ENCODE assay signal across 17 mouse cellular contexts in the genomic region with DNA sequence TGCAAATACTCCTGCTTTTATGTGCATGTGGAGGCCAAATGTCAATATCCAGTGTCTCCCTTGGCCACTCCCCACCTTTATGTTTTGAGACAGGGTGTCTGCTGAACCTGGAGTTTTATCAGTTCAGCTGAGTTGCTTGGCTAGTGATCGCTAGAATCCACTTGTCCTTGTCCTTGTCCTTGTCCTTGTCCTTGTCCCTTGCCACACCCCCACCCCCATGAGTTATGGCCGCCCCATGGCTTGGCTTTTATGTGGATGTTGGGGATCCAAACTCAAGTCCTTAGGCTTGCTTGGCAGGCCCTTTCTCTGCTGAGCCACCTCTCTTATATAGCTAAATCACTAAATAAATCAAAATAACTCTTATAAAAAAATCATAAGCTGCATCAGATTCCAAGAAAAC. TPM values are rescaled to one million over a fixed set of nuclear protein-coding genes. Genes with fewer than 3 reads are reported as not detected.
DNase-seq lines count a peak whose midpoint lies in the region; ATAC-seq and TF ChIP-seq lines count a peak whose summit lies in the region.
"Had no signal": no experiment of that assay in that cellular context is flagged by ENCODE, and none has a peak within 500 bp of the region (broad histone marks: within the 10 kb centered on the region; RNA-seq: fewer than 3 reads in every experiment).

No protein-coding gene starts in this region.

- TF ChIP-seq CTCF in layer of hippocampus, adult 2 months (conservative IDR thresholded peaks at IDR 0.05), result no peak

- H3K36me3 ChIP-seq in embryonic facial prominence, embryonic 14.5 days (ENCODE audit: control insufficient read depth, insufficient read depth, low read length), result peaks cover 11% of the 10 kb centered on the region
- H3K36me3 ChIP-seq in stomach, embryonic 15.5 days, result 0 out of 2 replicates have a peak, but pooled peaks cover 9% of the 10 kb centered on the region

- peak overlapping the region; percentile 62; the same call in 1 of the 2 replicates for H3K27ac ChIP-seq in layer of hippocampus, adult 2 months
- H3K27ac ChIP-seq in embryonic facial prominence, embryonic 14.5 days (replicated peaks; ENCODE audit: low read depth, low read length), result peak overlapping the region; percentile 33; the same call in 1 of the 2 replicates
- peak overlapping the region; percentile 74 for H3K27ac ChIP-seq in stomach, embryonic 15.5 days
- H3K27ac ChIP-seq: kidney, postnatal 0 days; limb, embryonic 13.5 days had no signal

- DNase-seq in adrenal gland, adult (ENCODE audit: inconsistent age in 2 of 2, low spot score in 1 of 2), result peak; percentile 84 to 92
- no peak for DNase-seq in adrenal gland, adult 18-20 months (ENCODE audit: low spot score in 2 of 2)
- DNase-seq in layer of hippocampus, adult 2 months (ENCODE audit: low spot score in 2 of 2), result no peak
- no peak for DNase-seq in layer of hippocampus, adult 8-10 months (ENCODE audit: low spot score in 2 of 2)
- no peak for DNase-seq in embryonic facial prominence, embryonic 14.5 days (ENCODE audit: low spot score)
- no peak for DNase-seq in thymus, postnatal 4 days
- no peak for DNase-seq in urinary bladder, postnatal 36 days (ENCODE audit: low spot score in 2 of 2)
- DNase-seq: cerebellum, postnatal 14 days; heart, adult 11 months; kidney, adult 11 months; lung, postnatal 4 days; right cerebral cortex, postnatal 4 days had no signal

- H3K4me1 ChIP-seq in embryonic facial prominence, embryonic 14.5 days (ENCODE audit: control insufficient read depth, insufficient read depth, low read length), result peaks cover 4% of the 10 kb centered on the region
- peaks cover 35% of the 10 kb centered on the region for H3K4me1 ChIP-seq in stomach, embryonic 15.5 days

- no peaks in the 10 kb centered on the region for H3K27me3 ChIP-seq in embryonic facial prominence, embryonic 14.5 days (replicated peaks; ENCODE audit: control insufficient read depth, insufficient read depth, low read length)
- H3K27me3 ChIP-seq in stomach, embryonic 15.5 days (replicated peaks), result no peaks in the 10 kb centered on the region
- H3K27me3 ChIP-seq: forebrain, embryonic 15.5 days; limb, embryonic 13.5 days had no signal

- no peak overlapping the region for H3K4me3 ChIP-seq in layer of hippocampus, adult 2 months
- no peak overlapping the region for H3K4me3 ChIP-seq in embryonic facial prominence, embryonic 14.5 days (ENCODE audit: low read depth, low read length)
- no peak overlapping the region for H3K4me3 ChIP-seq in stomach, embryonic 15.5 days (replicated peaks)
- H3K4me3 ChIP-seq: forebrain, embryonic 15.5 days; limb, embryonic 13.5 days had no signal

- no peak overlapping the region for H3K4me2 ChIP-seq in embryonic facial prominence, embryonic 14.5 days (ENCODE audit: low read depth, low read length)
- H3K4me2 ChIP-seq in stomach, embryonic 15.5 days, result no peak overlapping the region
- H3K4me2 ChIP-seq: forebrain, embryonic 15.5 days; limb, embryonic 13.5 days; midbrain, embryonic 11.5 days had no signal

- no peak overlapping the region for H3K9ac ChIP-seq in embryonic facial prominence, embryonic 14.5 days (ENCODE audit: low read depth, low read length)
- no peak overlapping the region for H3K9ac ChIP-seq in stomach, embryonic 15.5 days
- H3K9ac ChIP-seq: forebrain, embryonic 15.5 days; limb, embryonic 13.5 days had no signal

- H3K9me3 ChIP-seq in embryonic facial prominence, embryonic 14.5 days (ENCODE audit: control insufficient read depth, low read length), result no peaks in the 10 kb centered on the region
- H3K9me3 ChIP-seq in stomach, embryonic 15.5 days, result no peaks in the 10 kb centered on the region
- H3K9me3 ChIP-seq: forebrain, embryonic 15.5 days; limb, embryonic 13.5 days had no signal

- no peak for ATAC-seq in embryonic facial prominence, embryonic 14.5 days (ENCODE audit: low read depth)
- ATAC-seq in stomach, embryonic 15.5 days (ENCODE audit: insufficient read depth, low FRiP score, low read depth), result no peak
- ATAC-seq: forebrain, embryonic 15.5 days had no signal

- 90% methylated on average over 2 of the region's 2 CpGs for WGBS in embryonic facial prominence, embryonic 14.5 days
- 71% methylated on average over 2 of the region's 2 CpGs for WGBS in stomach, embryonic 15.5 days

RNA-seq across cellular contexts. Expression of a gene that starts 29.6 kb away (rescaled TPM):
- 1,000 to 10,000 TPM; 1,132 to 1,460 TPM for total RNA-seq in adrenal gland, adult 18-20 months (2021)
- total RNA-seq in layer of hippocampus, adult 2 months (2021), result 10 to 100 TPM; 69.6 to 70.8 TPM
- total RNA-seq in layer of hippocampus, adult 8-10 months (2022), result 10 to 100 TPM; 66.3 to 80.7 (median 73.3) TPM
- 14.2 and 14.5 TPM in 2 replicates for polyA plus RNA-seq in embryonic facial prominence, embryonic 14.5 days (2014; fragmentation: Nextera tagmentation; extraction: Ambion mirVana)
- polyA plus RNA-seq in stomach, embryonic 15.5 days (2015; fragmentation: Nextera tagmentation; extraction: Ambion mirVana), result 12.0 and 13.2 TPM in 2 replicates

Comparison
In these comparisons a context has a peak if more than half of its experiments do, and no peak if none do; other contexts are left out.
1. DNase-seq: peak in adrenal gland, adult (2 of 2); none in adrenal gland, adult 18-20 months (0 of 2), layer of hippocampus, adult 2 months (0 of 2), layer of hippocampus, adult 8-10 months (0 of 2), embryonic facial prominence, embryonic 14.5 days (single experiment), thymus, postnatal 4 days (single experiment) and urinary bladder, postnatal 36 days (0 of 2).
2. RNA of a gene that starts 29.6 kb away (total RNA-seq): 1,132 to 1,460 TPM in adrenal gland, adult 18-20 months; 66.3 to 80.7 TPM in layer of hippocampus, adult 8-10 months and 69.6 to 70.8 TPM in layer of hippocampus, adult 2 months; every median in the first group is over 10 times any median in the second.
3. Peak in every context shown above with its lines, with median percentiles within 50 percentile points of each other: H3K27ac ChIP-seq.